Mouse (Mus musculus) hindbrain, embryonic 10.5 days (tissue): ENCODE results near the gene Foxp1. TPM values are rescaled to one million over a fixed set of nuclear protein-coding genes. Genes with fewer than 3 reads are reported as not detected.

Experiments used
- DNase-seq: peaks from one replicate; pipeline ENCODE4 v3.0.0-alpha.2; 2017; ENCODE audit warnings: low spot score
- H3K27ac ChIP-seq: fragments of 300-500 bp; sonication (generic); 2 replicates; pipeline ENCODE4 v1.5.1; 2016; ENCODE audit warnings: mild to moderate bottlenecking, moderate library complexity
- H3K27me3 ChIP-seq: fragments of 300-500 bp; sonication (generic); 2 replicates; pipeline ENCODE4 v1.6.1; 2016; ENCODE audit warnings: mild to moderate bottlenecking; ENCODE audit not compliant: poor library complexity, insufficient read depth, severe bottlenecking
- H3K36me3 ChIP-seq: fragments of 300-500 bp; sonication (generic); 2 replicates; pipeline ENCODE4 v1.6.1; 2016; ENCODE audit warnings: mild to moderate bottlenecking, moderate library complexity
- H3K4me1 ChIP-seq: fragments of 300-500 bp; sonication (generic); replicated peaks from 2 replicates; pipeline ENCODE4 v1.6.1; 2016; ENCODE audit warnings: mild to moderate bottlenecking
- H3K4me3 ChIP-seq: fragments of 300-500 bp; sonication (generic); 2 replicates; pipeline ENCODE4 v1.5.1; 2016; ENCODE audit warnings: mild to moderate bottlenecking, moderate library complexity
- H3K9me3 ChIP-seq: fragments of 300-500 bp; sonication (generic); 2 replicates; pipeline ENCODE4 v1.6.1; 2016; ENCODE audit warnings: mild to moderate bottlenecking, moderate library complexity
- WGBS: fragments of 180-500 bp; shearing (Covaris S2); methylation state at CpG from one replicate; pipeline ENCODE4 v1.1.7; 2016; 5-methylcytosine and 5-hydroxymethylcytosine counted together
- polyA plus RNA-seq: library from polyadenylated mRNA; unstranded; fragments of >200 nt; fragmentation: Nextera tagmentation; extraction: Ambion mirVana; gene quantifications from 2 replicates; pipeline ENCODE4 v1.2.1, GENCODE M21; 2016

Foxp1 gene
- polyA plus RNA-seq, 1 experiment from 2014 or later: 64.3 TPM

GRCm38 (mm10) chr6:99282866-99283657 is 239.5 kb downstream of the Foxp1 start:
- H3K27ac ChIP-seq: 0 out of 2 replicates have a peak overlapping the region, but pooled peaks have one; percentile 46
- no peaks in the 10 kb centered on the region for H3K36me3 ChIP-seq
- DNase-seq: peak; percentile 24
- H3K4me3 ChIP-seq: no peak overlapping the region
- H3K9me3 ChIP-seq: no peaks in the 10 kb centered on the region
- H3K4me1 ChIP-seq: peaks cover 28% of the 10 kb centered on the region
- H3K27me3 ChIP-seq: no peaks in the 10 kb centered on the region
- WGBS: 43% methylated on average over 15 of the region's 15 CpGs

GRCm38 (mm10) chr6:99281433-99281832 is 241.1 kb downstream of the Foxp1 start:
- peaks cover 30% of the 10 kb centered on the region for H3K4me1 ChIP-seq
- H3K27me3 ChIP-seq: no peaks in the 10 kb centered on the region
- H3K27ac ChIP-seq: no peak overlapping the region
- no peak overlapping the region for H3K4me3 ChIP-seq
- H3K36me3 ChIP-seq: no peaks in the 10 kb centered on the region
- H3K9me3 ChIP-seq: no peaks in the 10 kb centered on the region
- 92% methylated on average over 9 of the region's 9 CpGs for WGBS
- DNase-seq: no peak

- DNase-seq: no peak
- Histone ChIP-seq H3K27ac (no peak overlapping the region), H3K27me3 (no peaks in the 10 kb centered on the region), H3K4me3 (no peak overlapping the region), H3K9me3 (no peaks in the 10 kb centered on the region), H3K4me1 (peaks cover 30% of the 10 kb centered on the region), H3K36me3 (no peaks in the 10 kb centered on the region)
- 88% methylated on average over 5 of the region's 5 CpGs for WGBS
Measured at GRCm38 (mm10) chr6:99280619-99281018, 241.9 kb downstream of the Foxp1 start.

- 80% methylated on average over 1 of the region's 1 CpGs for WGBS
- DNase-seq: no peak
- H3K36me3 ChIP-seq: no peaks in the 10 kb centered on the region
- H3K27ac ChIP-seq: no peak overlapping the region
- no peaks in the 10 kb centered on the region for H3K9me3 ChIP-seq
- no peaks in the 10 kb centered on the region for H3K27me3 ChIP-seq
- H3K4me1 ChIP-seq: peaks cover 12% of the 10 kb centered on the region
- H3K4me3 ChIP-seq: no peak overlapping the region
Measured at GRCm38 (mm10) chr6:99277251-99277650, 245.3 kb downstream of the Foxp1 start.

- H3K27ac ChIP-seq: no peak overlapping the region
- peaks cover 20% of the 10 kb centered on the region for H3K4me1 ChIP-seq
- H3K4me3 ChIP-seq: no peak overlapping the region
- no peaks in the 10 kb centered on the region for H3K27me3 ChIP-seq
- DNase-seq: no peak
- H3K36me3 ChIP-seq: no peaks in the 10 kb centered on the region
- H3K9me3 ChIP-seq: no peaks in the 10 kb centered on the region
- 86% methylated on average over 7 of the region's 7 CpGs for WGBS
Measured at GRCm38 (mm10) chr6:99276297-99276653, 246.2 kb downstream of the Foxp1 start.

- no peak for DNase-seq
- Histone ChIP-seq H3K27me3 (no peaks in the 10 kb centered on the region), H3K9me3 (no peaks in the 10 kb centered on the region), H3K36me3 (no peaks in the 10 kb centered on the region), H3K27ac (no peak overlapping the region), H3K4me1 (peaks cover 20% of the 10 kb centered on the region), H3K4me3 (no peak overlapping the region)
- WGBS: 80% methylated on average over 21 of the region's 21 CpGs
Measured at GRCm38 (mm10) chr6:99275381-99276296, 246.9 kb downstream of the Foxp1 start.

GRCm38 (mm10) chr6:99274667-99275066 is 247.9 kb downstream of the Foxp1 start:
- no peak for DNase-seq
- Histone ChIP-seq H3K27ac (no peak overlapping the region), H3K27me3 (no peaks in the 10 kb centered on the region), H3K36me3 (no peaks in the 10 kb centered on the region), H3K4me1 (peaks cover 23% of the 10 kb centered on the region), H3K4me3 (no peak overlapping the region), H3K9me3 (no peaks in the 10 kb centered on the region)
- 93% methylated on average over 5 of the region's 5 CpGs for WGBS

GRCm38 (mm10) chr6:99274222-99274621 is 248.3 kb downstream of the Foxp1 start:
- Histone ChIP-seq H3K4me1 (peaks cover 23% of the 10 kb centered on the region), H3K27ac (0 out of 2 replicates have a peak overlapping the region, but pooled peaks have one; percentile 0), H3K27me3 (no peaks in the 10 kb centered on the region), H3K36me3 (no peaks in the 10 kb centered on the region), H3K9me3 (no peaks in the 10 kb centered on the region), H3K4me3 (no peak overlapping the region)
- no peak for DNase-seq
- WGBS: 76% methylated on average over 6 of the region's 6 CpGs

- no peaks in the 10 kb centered on the region for H3K36me3 ChIP-seq
- no peak overlapping the region for H3K4me3 ChIP-seq
- peaks cover 34% of the 10 kb centered on the region for H3K4me1 ChIP-seq
- WGBS: 83% methylated on average over 5 of the region's 5 CpGs
- no peaks in the 10 kb centered on the region for H3K27me3 ChIP-seq
- no peak overlapping the region for H3K27ac ChIP-seq
- H3K9me3 ChIP-seq: no peaks in the 10 kb centered on the region
- no peak for DNase-seq
Measured at GRCm38 (mm10) chr6:99273177-99273576, 249.3 kb downstream of the Foxp1 start.

GRCm38 (mm10) chr6:99272174-99272573 is 250.3 kb downstream of the Foxp1 start:
- WGBS: 87% methylated on average over 3 of the region's 3 CpGs
- no peak overlapping the region for H3K4me3 ChIP-seq
- DNase-seq: no peak

GRCm38 (mm10) chr6:99271741-99272140 is 250.8 kb downstream of the Foxp1 start:
- Histone ChIP-seq H3K36me3 (no peaks in the 10 kb centered on the region), H3K4me3 (no peak overlapping the region), H3K27me3 (no peaks in the 10 kb centered on the region), H3K4me1 (peaks cover 40% of the 10 kb centered on the region), H3K9me3 (no peaks in the 10 kb centered on the region), H3K27ac (no peak overlapping the region)
- 71% methylated on average over 7 of the region's 7 CpGs for WGBS
- DNase-seq: no peak

More at GRCm38 (mm10) chr6:99272174-99272573, 250.3 kb downstream of the Foxp1 start:
- Histone ChIP-seq H3K27me3 (no peaks in the 10 kb centered on the region), H3K9me3 (no peaks in the 10 kb centered on the region), H3K27ac (no peak overlapping the region), H3K4me1 (peaks cover 38% of the 10 kb centered on the region), H3K36me3 (no peaks in the 10 kb centered on the region)

- Histone ChIP-seq H3K27me3 (0 out of 2 replicates have a peak, but pooled peaks cover 3% of the 10 kb centered on the region), H3K36me3 (no peaks in the 10 kb centered on the region), H3K4me3 (no peak overlapping the region), H3K27ac (no peak overlapping the region), H3K9me3 (no peaks in the 10 kb centered on the region), H3K4me1 (peaks cover 58% of the 10 kb centered on the region)
- 84% methylated on average over 6 of the region's 6 CpGs for WGBS
- DNase-seq: no peak
Measured at GRCm38 (mm10) chr6:99269921-99270320, 252.6 kb downstream of the Foxp1 start.
